Mouse (Mus musculus): ENCODE measurements around the gene Hoxa4.

Gene Hoxa4

GRCm38 (mm10) chr6:52203121-52203370, 11.5 kb upstream of the Hoxa4 start:
- DNase-seq = no peak

GRCm38 (mm10) chr6:52202362-52203120, 11.0 kb upstream of the Hoxa4 start:
- DNase-seq = no peak

GRCm38 (mm10) chr6:52201269-52201668, 9.7 kb upstream of the Hoxa4 start:
- no peak for DNase-seq

- DNase-seq = no peak
These were observed 9.2 kb upstream of the Hoxa4 start for GRCm38 (mm10) chr6:52200751-52201250.

- no peak for DNase-seq
These were observed 8.7 kb upstream of the Hoxa4 start for GRCm38 (mm10) chr6:52200073-52200750.

GRCm38 (mm10) chr6:52197271-52197670, 5.7 kb upstream of the Hoxa4 start:
- no peak for DNase-seq

- no peak for DNase-seq
These were observed 5.3 kb upstream of the Hoxa4 start for GRCm38 (mm10) chr6:52196811-52197210.

- no peak for DNase-seq
These were observed 3.1 kb upstream of the Hoxa4 start for GRCm38 (mm10) chr6:52194690-52195089.

GRCm38 (mm10) chr6:52191860-52192550, 452 bp upstream of the Hoxa4 start:
- peak; percentile 70 to 87 for DNase-seq

GRCm38 (mm10) chr6:52190410-52190809, 1.1 kb downstream of the Hoxa4 start:
- no peak for DNase-seq

- no peak for DNase-seq
These were observed 1.6 kb downstream of the Hoxa4 start for GRCm38 (mm10) chr6:52189909-52190308.

- DNase-seq = no peak
These were observed 2.4 kb downstream of the Hoxa4 start for GRCm38 (mm10) chr6:52189172-52189591.

- no peak for DNase-seq
These were observed 5.1 kb downstream of the Hoxa4 start for GRCm38 (mm10) chr6:52186500-52186899.

GRCm38 (mm10) chr6:52185834-52186233, 5.7 kb downstream of the Hoxa4 start:
- DNase-seq = no peak

- DNase-seq = no peak
These were observed 6.3 kb downstream of the Hoxa4 start for GRCm38 (mm10) chr6:52185222-52185621.

GRCm38 (mm10) chr6:52184668-52185067, 6.9 kb downstream of the Hoxa4 start:
- no peak for DNase-seq

- no peak for DNase-seq
These were observed 8.1 kb downstream of the Hoxa4 start for GRCm38 (mm10) chr6:52183311-52184080.

GRCm38 (mm10) chr6:52182793-52183192, 8.8 kb downstream of the Hoxa4 start:
- no peak for DNase-seq

- no peak for DNase-seq
These were observed 9.5 kb downstream of the Hoxa4 start for GRCm38 (mm10) chr6:52182030-52182429.

GRCm38 (mm10) chr6:52180726-52181125, 10.8 kb downstream of the Hoxa4 start:
- no peak for DNase-seq

- no peak for DNase-seq
These were observed 11.3 kb downstream of the Hoxa4 start for GRCm38 (mm10) chr6:52180213-52180710.

GRCm38 (mm10) chr6:52179690-52180089, 11.9 kb downstream of the Hoxa4 start:
- DNase-seq = no peak
